Mouse (Mus musculus) adrenal gland, adult (tissue): ENCODE measurements around the gene Pgm5.

Source experiments
- DNase-seq, 2 experiments: peaks; one replicate each; pipeline ENCODE4 v3.0.0; 2022 to 2023; ENCODE audit warnings: low spot score in 1 of 2; ENCODE audit not compliant: inconsistent age in 2 of 2

The Pgm5 gene

DNA sequence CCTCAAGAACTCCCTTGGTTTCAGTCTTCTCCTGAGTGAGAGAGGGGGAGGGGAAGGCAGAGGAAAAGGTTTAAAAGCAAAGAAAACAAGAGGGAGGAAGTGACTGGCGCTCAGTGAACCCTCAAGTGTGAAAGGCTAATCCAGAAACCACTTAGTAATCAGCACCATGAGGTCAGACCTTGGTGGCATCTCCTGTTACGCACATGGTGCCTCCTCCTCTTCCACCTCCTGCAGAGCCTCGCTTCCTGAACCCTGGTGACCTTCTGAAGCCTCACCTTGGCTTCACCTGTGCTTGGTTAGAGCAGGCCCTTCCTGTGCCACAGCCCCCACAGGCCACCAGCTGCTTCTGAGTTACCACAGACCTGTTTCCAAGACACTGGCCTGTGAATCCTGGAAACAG lies 190.1 kb downstream of the Pgm5 start:
- no peak for DNase-seq

DNA sequence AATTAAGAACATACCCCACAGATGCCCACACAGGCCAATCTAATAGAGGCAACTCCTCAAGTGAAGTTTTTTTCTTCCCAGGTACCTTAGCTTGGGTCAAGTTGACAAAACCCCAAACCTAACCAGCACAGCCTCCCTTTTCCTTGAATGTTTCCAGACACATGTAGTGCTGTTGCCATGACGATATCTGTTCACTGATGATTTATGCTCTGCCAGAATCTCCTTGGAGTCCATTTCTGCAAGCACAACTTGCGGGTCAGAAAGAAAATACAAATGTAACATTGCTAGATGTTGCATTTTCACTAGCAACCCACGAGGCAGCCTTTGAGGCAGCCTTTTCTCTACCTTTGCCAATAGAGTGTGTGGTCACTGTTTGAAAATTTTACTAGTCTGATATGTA lies 194.1 kb downstream of the Pgm5 start:
- DNase-seq, result no peak

DNA sequence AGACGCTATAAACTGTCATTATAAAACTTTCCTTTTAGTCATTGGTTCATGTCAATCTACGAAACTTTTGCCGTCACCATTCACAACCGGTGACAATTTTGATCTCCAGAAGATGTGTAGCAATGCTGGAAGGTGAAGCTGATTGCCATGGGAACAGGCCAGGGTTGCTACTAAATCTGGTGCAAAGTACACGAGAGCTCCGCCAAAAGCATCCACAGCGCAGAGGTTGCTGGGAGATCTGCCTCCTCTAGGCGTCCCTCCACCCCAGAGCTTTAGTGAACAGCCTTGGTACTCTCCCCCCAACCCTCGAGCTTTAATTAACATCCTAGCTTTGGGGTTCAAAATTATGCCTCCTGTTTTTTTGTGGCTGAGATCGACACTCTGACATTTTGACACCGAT lies 195.9 kb downstream of the Pgm5 start:
- no peak for DNase-seq

DNA sequence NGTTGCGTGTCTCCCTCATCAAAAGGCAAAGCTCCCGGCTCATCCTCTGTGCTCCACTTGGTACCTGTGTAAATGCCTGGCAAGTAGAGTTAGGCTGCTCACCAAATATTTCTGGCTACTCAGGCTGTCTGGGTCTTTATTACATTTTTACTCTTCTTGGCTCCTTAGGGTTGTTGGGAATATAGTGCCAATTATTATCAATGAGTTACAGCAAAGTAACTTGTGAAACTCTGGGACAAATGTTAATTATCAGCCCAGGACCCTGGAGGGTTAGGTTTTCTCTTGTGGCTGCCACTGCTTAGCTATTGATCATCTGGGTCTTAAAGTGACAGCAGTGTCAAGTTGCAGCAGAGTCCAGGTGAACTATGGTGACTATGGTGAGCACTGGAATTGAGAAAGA lies 199.3 kb downstream of the Pgm5 start:
- no peak for DNase-seq

DNA sequence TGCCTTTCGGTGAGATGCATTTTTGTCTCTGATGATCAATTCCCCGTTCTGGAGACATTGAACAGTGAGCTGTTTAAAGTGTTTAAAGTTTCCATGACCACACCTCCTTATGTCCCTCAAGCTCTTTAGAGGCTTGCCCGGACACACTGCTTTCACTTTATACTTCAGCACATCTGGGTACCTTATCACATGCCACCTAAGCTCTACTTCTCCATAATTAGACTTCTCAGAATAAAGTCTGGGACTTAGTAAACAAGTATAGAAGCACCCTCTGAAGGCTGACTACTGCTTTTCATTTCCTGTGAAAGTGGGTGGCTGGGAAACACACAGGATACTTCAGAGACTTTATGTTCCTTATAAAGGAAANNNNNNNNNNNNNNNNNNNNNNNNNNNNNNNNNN lies 204.7 kb downstream of the Pgm5 start:
- DNase-seq, result no peak

DNA sequence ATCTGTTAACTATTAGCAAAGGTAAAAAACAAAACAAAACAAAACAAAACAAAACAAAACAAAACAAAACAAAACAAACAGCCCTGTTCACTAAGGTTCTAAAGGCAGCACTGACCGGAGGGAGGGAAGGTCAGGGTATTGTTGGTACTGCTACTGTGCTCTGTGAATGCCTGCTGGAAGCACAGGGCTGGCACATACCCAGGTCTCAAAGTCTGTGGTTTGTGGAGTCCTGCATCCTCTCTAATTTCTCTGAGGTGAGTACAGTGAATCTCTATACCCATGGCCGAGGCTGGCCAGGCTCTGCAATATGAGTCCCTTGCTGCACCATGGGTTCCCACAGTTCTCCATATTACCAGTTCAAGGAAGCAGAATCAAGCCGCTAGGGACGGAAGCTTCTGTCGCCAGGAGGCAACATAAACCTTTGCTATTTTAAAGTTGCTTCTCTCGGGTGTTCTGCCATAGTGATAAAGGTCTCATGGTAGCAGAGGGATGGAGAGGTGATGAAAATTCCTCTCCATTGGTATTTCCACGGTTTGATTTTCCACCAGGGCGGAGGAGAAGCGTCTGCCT lies 208.3 kb downstream of the Pgm5 start:
- DNase-seq, result no peak

DNA sequence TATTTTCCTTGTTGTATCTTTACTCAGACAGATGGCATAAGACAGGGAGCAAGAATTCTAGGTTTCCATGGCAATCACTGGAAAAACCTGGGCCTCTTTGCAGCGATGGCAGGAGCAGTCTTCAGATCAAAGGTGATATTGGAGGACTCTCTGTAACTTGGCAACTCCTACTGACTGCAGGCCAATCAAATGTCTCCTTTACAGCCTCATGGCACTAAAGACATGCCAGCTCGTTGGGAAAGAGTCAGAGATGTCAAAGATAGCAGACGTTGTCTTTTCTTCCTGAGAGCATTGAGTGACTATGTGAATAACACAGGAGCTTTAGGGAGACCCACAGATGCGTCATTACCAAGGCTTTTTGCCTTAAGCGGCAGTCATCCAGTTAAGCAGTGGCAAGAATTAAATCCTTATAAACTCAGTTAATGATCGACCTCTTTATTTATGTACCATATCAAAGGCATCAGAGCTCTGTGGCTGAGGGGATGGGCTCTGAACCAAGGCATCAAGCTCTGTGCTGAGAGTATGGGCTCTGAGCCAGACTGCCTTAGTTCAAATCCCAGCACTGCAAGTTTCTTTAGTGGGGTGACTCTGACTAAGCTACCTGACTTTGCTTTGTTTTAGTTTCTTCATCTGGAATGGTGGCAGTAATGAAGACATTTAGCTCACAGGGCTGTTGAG lies 209.2 kb downstream of the Pgm5 start:
- no peak for DNase-seq

DNA sequence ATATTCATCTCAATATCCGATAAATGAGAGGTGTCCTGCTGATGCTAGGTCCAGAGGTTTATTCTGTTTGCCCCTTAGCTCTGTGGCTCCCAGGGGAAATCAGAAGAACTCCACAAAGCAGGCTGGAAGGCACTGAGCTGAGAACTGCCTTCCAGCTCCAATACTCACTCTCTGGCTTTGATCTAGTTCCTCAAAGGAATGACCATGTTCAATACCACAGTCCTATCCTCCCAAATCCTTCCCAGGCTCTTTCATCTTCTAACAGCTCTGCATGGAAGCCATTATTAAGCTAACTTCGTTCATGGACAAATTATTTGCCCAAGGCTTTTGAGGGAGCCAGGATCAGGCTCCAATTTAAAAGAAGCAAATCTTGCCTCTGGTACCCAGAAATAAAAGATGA lies 210.1 kb downstream of the Pgm5 start:
- DNase-seq, result no peak

DNA sequence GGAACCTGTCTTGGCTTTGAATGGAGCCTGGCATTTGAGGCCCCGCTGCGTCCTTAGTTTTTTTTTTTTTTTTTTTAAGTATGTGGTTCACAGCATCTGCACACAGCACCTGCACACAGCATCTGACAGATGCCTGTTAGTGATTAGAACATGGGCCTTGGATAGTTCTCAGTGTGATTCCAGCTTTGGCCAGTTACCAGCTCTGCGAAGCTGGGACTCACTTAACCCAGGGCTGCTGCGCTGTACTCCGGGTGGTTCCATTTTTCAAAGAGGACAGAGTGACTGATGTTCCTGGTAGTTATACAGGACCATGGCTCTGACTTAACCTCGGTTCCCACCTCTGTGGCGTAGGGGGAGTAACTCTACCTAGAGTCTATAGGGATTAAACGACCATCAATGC lies 211.2 kb downstream of the Pgm5 start:
- DNase-seq, result no peak

DNA sequence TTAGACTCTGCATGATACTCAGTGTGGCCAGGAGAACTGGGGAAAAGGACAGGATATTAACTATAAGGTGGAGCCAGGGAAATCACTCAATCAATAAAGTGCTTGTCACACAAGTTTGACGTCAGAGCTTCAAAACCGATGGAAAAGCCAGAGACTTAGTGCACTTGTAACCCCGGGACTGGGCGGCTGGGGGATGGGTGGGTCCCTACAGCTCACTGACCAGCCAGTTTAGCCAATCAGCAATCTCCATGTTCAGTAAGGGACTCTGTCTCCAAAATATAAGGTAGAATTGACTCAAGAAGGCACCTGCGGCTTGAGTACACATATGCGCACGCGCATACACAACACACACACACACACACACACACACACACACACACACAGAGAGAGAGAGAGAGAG lies 213.6 kb downstream of the Pgm5 start:
- DNase-seq, result no peak

DNA sequence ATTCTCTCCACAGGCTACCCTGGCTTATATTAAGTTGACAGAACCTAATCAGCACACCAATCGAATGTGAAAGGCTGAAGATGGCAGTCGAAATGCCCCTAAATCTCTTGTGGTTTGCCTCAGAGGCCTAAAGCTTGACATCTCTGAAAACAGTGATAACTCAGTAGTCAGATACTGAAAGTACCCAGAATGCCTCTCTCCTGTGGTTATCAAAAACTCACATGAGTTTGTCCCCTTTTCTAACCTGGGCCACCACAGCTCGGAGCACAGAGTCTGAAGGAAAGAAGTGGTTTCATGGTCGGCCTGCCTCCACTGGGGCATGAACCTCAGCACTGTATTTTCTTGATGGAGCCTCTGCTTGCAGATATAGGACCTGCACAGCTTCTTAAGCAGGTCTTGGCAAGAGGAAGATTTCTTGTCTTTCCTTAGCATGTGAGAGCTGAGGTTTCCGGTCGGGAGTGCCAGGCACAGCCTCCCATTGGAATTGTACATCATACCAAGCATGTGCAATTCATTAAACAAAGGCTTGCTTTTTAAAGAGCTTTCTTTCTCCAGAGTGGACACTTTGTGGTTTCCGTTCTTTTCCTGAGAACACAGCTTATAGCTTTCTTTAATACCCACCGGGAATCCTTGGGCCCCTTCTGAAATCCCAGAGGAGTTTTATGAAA lies 215.4 kb downstream of the Pgm5 start:
- DNase-seq, result no peak

DNA sequence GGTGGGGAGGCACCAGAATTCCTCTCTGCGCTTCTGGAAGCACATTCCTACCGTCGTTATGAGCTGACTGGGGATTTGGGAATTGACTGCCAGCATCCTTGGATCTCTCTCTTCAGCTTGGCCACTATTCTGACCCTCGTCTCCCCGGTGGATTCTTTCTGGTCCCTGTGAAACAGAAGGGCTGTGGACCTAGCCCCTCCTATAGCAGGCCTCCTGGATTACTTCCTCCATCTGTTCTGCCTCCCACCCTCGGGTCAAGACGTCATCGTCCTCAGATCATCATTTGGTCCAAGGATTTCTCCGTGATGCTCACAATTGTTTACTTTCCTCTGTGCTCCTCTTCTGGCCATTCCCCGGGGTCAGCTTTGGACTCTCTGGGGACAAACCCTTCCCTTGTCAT lies 216.7 kb downstream of the Pgm5 start:
- DNase-seq, result no peak

DNA sequence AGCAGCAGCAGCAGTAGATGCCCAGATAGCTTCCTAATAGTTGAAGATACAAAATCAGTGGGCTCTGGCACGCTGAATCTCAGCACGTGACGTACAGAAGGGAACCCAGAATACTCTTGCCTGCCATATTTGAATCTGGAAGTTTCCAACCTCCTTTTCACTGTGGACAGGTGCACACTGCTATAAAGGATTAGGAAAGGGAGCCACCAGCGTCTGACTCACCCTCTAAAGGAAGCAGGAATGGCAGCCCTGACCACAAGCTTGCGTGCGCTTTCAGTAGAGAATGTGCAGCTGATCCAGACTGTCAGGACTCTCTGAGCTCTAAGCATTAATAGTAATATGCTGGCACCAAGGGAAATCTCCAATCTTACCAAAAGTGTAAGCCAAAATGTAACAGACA lies 220.7 kb downstream of the Pgm5 start:
- no peak for DNase-seq

DNA sequence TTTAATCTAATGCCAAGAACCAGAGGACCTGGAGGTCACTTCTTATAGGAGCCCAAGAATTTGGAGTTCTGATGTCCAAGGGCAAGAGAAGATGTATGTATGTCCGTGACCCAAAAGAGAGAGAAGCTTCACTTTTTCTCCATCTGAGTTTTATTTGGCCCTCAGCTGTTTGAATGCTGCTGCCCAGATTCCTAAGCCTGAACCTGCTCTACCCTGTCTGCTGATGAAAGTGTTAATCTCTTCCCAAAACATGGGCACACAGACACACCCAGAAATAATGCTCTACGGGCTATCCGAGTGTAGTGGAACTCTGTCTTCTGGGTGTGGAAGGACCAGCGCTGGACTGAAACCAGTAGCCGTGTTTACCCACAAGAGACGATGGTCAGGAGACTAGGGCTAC lies 223.7 kb downstream of the Pgm5 start:
- no peak for DNase-seq

DNA sequence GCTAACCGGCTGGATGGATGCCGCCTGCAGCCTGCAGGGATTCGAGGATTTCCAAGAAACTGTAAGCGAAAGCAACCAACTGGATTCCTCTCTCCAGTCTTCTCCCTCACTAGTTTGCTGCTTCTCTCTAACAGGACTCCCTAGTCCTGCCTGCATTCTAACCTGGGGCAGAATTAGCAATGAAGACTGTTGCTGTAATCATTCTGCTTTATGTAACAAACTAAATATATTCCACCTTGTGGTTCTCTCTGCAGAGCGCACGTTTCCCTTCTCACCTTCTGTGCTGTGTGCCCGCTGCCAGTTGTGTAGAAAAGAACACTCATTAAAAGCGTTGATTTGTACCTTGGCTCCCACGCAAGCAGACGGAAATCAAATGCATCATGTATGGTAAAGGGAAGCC lies 225.0 kb downstream of the Pgm5 start:
- no peak for DNase-seq

DNA sequence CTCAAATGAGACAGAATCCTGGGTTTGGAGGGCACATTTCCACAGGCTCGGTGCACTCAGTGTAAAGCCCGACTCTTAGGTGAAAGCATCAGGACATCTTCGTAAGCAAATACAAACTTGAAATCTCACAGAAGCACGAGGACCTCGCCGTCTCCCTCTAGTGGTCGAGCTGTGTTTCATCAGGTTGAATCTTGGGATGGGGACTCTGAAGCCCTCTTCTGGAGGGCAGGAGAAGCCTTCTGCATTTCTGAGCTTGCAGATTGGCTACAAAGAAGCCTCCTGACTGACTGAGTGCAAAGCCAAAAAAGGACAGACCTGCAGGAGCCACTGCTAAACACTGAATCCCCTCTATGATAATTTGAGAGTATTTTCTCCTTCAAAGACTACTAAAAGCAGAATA lies 227.1 kb downstream of the Pgm5 start:
- peak; percentile 66 to 87 for DNase-seq
